Mouse (Mus musculus): Measurements from ENCODE around the gene Nfatc2.

The Nfatc2 gene

GRCm38 (mm10) chr2:168575834-168576233 lies 25.6 kb downstream of the Nfatc2 start:
- no peak for DNase-seq

GRCm38 (mm10) chr2:168574934-168575333 lies 26.5 kb downstream of the Nfatc2 start:
- no peak for DNase-seq

DNA sequence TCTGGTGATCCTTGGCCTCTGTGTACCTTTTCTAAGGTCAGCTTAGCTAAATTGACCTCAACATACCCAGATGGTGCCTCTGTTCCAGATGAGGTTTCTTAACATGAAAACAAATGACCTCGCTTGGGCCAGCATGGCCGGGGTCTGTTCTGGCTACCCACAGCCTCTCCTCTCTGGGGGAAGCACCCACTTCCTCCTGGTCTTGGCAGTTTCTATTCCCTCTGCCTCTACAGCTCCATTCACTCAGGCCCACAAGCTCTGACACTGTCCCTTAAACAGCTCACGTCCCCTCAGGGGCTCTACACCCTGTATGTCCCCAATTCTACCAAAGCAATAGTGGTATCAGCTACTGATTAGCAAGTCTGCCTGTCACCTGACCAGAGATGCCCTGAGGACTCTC lies 27.6 kb downstream of the Nfatc2 start:
- no peak for DNase-seq

DNA sequence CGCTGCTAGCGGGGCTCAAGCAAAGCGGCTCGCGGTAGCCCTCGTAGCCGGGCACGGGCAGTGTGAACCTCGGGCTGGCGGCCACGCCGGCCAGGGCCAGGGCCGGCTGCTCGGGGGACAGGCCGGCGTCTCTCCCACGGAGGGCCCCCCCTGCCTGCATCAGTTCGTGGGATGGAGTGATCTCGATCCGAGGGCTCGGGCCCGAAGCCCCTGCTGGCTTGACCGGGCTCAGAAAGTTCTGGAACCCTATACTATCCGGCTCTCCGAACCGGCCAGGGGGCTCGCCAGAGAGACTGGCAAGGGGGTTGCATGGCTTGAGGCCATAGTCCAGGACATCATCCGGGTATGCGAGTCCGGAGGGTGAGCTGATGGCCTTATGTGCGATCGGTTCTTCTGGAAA lies 30.2 kb downstream of the Nfatc2 start:
- DNase-seq, result no peak

- DNase-seq, result no peak
These were observed 35.8 kb downstream of the Nfatc2 start for GRCm38 (mm10) chr2:168565538-168566253.

- DNase-seq, result no peak
These were observed 38.3 kb downstream of the Nfatc2 start for GRCm38 (mm10) chr2:168563184-168563583.

GRCm38 (mm10) chr2:168557035-168557434 lies 44.4 kb downstream of the Nfatc2 start:
- no peak for DNase-seq

DNA sequence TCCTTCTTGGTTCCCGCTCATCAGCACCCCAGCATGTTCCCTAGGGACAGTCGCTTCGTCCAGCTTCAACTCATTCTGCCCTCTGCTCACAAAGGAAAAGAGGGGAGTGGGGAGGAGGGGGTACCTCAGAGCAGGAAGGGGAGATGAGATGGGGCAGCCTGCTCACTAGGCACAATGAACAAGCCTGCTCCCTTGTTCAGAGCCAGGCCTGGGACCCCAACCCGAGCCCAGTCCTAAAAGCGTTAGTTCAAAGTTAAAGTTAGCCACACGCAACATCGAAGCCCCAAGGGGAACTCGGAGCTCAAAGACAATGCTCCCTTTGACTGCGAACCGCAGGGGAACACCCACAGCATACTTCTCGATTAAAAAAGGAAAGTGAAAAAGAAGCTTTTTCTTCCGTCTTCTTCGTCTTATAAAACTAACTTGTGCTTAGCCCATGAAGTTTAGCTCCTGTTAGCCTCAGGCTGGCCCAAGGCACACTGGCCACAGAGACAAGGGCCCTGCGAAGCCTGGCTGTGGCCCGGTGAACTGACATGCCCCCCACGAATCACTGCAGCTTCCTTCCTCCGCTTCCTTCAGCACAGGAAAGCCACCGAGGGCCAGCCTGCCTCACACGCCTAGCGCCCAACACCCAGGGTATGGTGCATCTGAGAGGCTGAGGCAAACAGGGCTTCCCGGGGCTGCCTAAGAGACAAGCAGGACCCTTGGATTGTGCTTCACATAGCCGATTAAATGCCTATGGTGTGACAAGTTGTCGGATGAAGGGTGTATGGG lies 45.4 kb downstream of the Nfatc2 start:
- no peak for DNase-seq

GRCm38 (mm10) chr2:168553541-168553961 lies 47.9 kb downstream of the Nfatc2 start:
- DNase-seq, result no peak

DNA sequence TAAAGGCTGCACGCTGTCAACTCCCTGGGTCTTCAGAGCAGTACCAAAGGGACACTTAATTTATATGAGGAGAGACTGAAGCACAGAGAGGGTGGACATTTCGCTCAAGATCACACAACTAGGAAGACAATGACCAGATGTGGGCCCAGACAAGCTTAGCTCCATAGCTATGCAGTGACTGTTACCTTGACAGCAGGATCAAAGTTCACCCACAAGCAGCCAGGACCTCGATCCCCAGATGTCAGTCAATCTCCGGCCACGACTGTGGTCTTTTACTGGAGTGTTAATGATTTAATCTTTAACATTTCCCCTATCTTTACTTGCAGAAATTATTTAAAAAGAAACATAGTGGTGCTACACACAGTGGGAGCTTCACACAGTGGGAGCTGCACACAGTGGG lies 49.1 kb downstream of the Nfatc2 start:
- DNase-seq, result no peak

DNA sequence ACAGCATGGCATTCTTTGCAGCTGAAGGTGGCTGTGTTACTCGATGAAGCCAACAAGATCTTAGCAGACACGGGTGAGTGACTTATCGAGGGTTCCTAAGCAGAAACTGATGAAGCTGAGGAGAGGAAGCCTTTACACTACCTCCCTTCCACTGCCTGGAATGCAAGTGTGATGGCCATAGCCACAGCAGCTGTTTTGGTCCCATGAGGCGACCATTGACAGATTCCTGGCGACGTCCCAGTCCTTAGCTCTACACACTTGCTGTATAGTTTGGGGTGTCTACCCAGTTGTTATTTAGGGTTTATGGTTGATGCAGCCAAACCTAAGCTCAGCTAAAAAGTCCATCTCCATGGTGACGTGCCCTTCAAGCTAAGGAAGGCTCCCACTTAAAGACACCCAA lies 50.2 kb downstream of the Nfatc2 start:
- DNase-seq, result no peak

GRCm38 (mm10) chr2:168549326-168549725 lies 52.1 kb downstream of the Nfatc2 start:
- DNase-seq, result no peak

DNA sequence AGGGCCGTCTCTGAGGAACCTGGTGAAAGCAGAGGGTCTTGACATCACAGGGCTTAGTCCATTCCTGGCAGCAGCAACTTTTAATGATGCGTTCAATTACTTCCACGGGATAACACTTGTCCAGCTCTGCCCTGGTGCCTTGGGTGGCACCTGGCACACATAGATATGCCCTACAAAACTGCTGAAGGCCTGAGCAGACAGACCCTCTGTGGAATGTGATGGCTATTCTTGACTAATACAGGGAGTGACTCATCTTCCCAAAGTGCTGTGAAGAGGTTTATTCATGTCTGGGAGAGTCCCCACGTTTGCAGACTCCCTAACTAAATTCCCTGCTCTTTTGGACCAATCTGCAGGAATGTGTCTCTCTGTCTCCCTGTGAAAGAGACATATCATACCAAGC lies 53.4 kb downstream of the Nfatc2 start:
- no peak for DNase-seq

DNA sequence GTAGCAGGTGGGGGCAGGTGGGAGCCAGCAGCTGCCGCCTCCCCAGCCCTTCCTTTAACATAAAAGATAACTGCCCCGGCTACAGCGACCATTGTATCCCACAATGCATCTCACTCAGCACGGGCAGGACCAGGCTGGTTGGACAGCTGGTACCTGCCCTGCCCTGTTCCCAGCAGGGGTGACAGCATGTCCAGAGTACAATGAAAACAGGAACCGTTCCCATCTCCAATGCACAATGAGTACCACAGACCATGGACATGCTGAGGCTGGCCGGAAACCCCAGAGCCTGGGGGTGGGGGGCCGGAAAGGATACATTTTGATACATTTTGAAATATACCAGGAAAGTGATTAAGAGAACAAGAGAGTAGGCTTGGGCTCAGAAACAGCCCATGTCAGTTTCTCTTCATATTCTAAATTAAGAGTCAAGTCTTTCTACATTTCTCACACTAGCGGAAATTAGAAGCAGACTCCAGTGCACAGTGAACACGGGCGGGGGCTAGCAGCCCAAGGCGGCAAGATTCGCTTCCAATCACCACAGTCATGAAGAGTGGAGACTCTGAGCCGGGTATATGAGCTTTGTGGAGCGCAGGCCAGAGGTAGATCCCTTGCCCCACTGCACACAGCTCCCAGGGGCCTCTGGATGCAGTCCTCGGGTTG lies 55.4 kb downstream of the Nfatc2 start:
- DNase-seq, result peak; percentile 42

- DNase-seq, result peak; percentile 73
These were observed 57.4 kb downstream of the Nfatc2 start for GRCm38 (mm10) chr2:168544102-168544501.

DNA sequence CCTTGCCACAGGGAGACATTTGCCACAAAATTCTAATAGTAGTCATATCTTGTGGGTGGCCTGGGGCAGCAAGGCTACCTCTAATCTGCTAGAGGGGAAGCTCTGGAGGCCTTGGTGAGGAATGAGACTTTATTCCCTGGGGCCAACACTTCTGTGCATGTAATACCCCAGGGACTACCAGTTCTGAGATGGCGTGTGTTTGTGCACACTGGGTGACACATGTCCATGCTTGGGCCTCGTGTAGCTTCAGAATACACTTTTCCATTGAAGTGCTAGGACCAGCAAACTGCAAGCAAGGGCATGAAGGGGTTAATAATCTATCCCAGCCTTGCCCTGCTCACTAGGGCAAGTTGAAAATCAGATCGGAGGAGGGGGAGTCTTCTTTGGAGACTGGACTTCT lies 58.4 kb downstream of the Nfatc2 start:
- DNase-seq, result no peak

- DNase-seq, result no peak
These were observed 60.2 kb downstream of the Nfatc2 start for GRCm38 (mm10) chr2:168541223-168541622.

DNA sequence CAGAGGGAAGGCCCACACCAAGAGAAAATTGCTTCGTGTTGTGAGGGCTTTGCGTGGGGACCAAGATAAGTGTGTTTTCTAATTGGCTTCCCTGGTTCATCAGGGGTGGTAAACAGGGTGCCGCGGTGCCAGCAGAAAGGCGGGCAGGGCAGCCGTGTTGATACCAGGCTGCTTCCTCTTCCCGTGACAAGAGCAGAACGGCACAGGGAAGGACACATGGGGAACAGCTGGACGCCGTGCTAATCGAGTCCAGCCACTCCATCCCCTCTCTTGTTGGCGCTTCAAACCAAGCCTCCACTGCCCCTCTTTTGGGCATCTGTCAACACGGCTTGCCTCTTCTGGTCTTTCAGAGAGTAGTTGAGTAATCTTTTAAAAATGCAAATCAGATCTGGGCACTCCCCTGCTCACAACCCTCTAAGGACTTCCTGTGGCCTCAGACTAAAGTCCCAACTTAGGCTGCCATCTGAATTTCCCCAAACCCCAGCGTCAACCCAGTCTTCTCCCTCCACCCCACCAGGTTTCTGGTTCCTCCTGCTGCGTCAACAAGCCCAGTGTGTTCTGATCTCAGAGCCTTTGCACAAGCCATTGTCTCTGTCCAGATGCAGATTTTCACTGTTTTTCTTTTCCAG lies 61.7 kb downstream of the Nfatc2 start:
- no peak for DNase-seq

- no peak for DNase-seq
These were observed 62.4 kb downstream of the Nfatc2 start for GRCm38 (mm10) chr2:168539026-168539425.

DNA sequence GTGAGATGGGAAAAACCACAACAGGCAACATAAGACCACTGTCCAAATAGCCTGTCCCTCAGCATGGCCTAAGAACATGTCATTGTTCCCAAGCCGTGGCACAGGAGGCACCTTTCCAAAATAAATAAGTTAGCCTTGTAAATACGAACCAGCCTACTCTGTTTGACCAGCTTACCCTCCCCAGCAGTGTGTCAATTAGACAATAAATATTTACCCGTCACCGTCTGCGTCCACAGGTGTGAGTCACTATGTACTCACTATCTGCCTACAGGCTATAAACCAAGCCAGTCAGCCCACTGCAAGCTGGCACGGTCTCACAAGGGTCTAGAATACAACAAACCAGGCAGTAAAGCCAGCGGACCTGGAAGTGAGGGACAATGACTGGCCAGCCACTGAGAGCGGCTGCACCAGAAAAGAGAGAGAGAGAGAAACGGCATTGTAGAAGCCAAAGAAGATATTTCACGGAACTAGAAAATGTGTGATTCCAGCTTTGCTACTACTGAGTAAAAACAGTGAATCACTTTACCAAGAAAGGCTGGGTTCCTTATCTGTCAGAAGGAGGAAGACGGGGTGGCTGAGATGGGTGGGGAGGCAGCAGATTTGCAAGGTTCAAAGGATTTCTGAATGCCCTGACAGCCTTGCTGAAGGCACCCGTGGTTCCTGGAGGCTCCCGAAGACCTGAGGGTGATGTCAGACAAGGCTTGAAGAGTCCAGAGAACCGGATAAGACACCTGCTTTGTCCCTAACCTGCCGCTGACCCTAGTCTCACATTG lies 69.2 kb downstream of the Nfatc2 start:
- no peak for DNase-seq

- no peak for DNase-seq
These were observed 72.9 kb downstream of the Nfatc2 start for GRCm38 (mm10) chr2:168528551-168528950.

DNA sequence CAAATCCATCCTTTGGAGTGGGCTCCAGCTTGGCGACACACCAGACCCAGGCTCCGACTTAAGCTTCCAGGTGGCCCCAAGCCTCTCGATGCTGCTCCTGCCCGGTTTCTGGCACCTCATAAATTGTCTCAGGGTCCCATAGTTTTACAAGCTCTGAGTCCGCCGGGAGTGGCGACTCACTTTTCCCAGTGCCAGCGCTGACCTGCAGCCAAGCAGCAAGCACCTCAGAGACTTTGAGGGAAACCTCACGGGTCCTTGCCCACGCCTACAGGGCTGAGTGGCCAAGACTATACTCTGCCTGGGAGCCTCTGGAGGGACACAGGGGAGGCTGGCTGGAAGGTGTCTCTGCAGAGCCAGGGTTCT lies 74.0 kb downstream of the Nfatc2 start:
- DNase-seq, result no peak

All from right cerebral cortex, adult 18-20 months (tissue).